Mouse (Mus musculus): Measurements from ENCODE around the gene Arpc1a.

DNA sequence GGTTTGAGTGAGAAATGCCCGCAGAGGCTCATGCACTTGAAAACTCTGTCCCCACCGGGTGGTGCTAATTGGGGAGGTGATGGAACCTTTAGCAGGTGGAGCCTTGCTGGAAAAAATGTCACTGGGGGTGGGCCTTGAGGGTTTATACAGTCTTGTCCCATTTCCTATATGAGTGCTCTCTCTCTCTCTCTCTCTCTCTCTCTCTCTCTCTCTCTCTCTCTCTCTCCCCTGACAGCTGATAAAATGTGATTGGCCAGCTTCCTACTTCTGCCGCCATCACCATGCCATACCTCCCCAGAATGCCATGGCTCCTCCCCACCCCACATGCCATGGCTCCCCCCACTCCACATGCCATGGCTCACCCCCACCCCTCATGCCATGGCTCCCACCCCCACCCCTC is 8.5 kb upstream of the Arpc1a start:
- TF ChIP-seq CTCF (IDR thresholded peaks at IDR 0.05; ENCODE audit: control insufficient read depth, insufficient read depth, low read length) (no peak), POLR2A (IDR thresholded peaks at IDR 0.05; ENCODE audit: borderline replicate concordance, control insufficient read depth, low read depth, low read length) (no peak)
